Mouse (Mus musculus) lung, embryonic 16.5 days (tissue): ENCODE measurements around the gene Slc15a1. TPM values are rescaled to one million over a fixed set of nuclear protein-coding genes. Genes with fewer than 3 reads are reported as not detected.
"Not testable (repeated sequence)": the region's sequence is repeated elsewhere in the genome, so short reads cannot be mapped to it uniquely, and the experiment has no call there.

Experiments
- ATAC-seq: fragments of 200-750 bp; cut with Nextera tagmentation; 2 replicates; pipeline ENCODE4 v1.8.0; 2017; ENCODE audit warnings: low read depth, mild to moderate bottlenecking, moderate library complexity
- H3K27ac ChIP-seq: fragments of 300-500 bp; sonication (generic); 2 replicates; pipeline ENCODE4 v1.5.1; 2014; ENCODE audit warnings: mild to moderate bottlenecking, control low read depth, low read length
- H3K27me3 ChIP-seq: fragments of 300-500 bp; sonication (generic); 2 replicates; pipeline ENCODE4 v1.6.1; 2014; ENCODE audit warnings: low read depth, low read length, mixed read lengths; ENCODE audit not compliant: control insufficient read depth, insufficient read depth
- H3K36me3 ChIP-seq: fragments of 300-500 bp; sonication (generic); 2 replicates; pipeline ENCODE4 v1.6.1; 2014; ENCODE audit warnings: low read length; ENCODE audit not compliant: control insufficient read depth, insufficient read depth
- H3K4me1 ChIP-seq: fragments of 300-500 bp; sonication (generic); replicated peaks from 2 replicates; pipeline ENCODE4 v1.6.1; 2014; ENCODE audit warnings: low read length, mixed read lengths; ENCODE audit not compliant: control insufficient read depth, insufficient read depth
- H3K4me2 ChIP-seq: fragments of 300-500 bp; sonication (generic); 2 replicates; pipeline ENCODE4 v1.6.1; 2014; ENCODE audit warnings: low read depth, low read length, control low read depth
- H3K4me3 ChIP-seq: fragments of 300-500 bp; sonication (generic); 2 replicates; pipeline ENCODE4 v1.5.1; 2014; ENCODE audit warnings: mild to moderate bottlenecking, low read length, control low read depth
- H3K9ac ChIP-seq: fragments of 300-500 bp; sonication (generic); 2 replicates; pipeline ENCODE4 v1.6.1; 2014; ENCODE audit warnings: low read length, control low read depth
- H3K9me3 ChIP-seq: fragments of 300-500 bp; sonication (generic); 2 replicates; pipeline ENCODE4 v1.6.1; 2016; ENCODE audit warnings: low read length; ENCODE audit not compliant: control insufficient read depth
- WGBS: fragments of 180-500 bp; shearing (Covaris S2); extraction: QIAGEN DNeasy Blood & Tissue Kit; methylation state at CpG from one replicate; pipeline ENCODE4 v1.1.7; 2014; 5-methylcytosine and 5-hydroxymethylcytosine counted together
- polyA plus RNA-seq: library from polyadenylated mRNA; unstranded; fragments of >200 nt; fragmentation: Nextera tagmentation; extraction: Ambion mirVana; gene quantifications from 2 replicates; pipeline ENCODE4 v1.2.1, GENCODE M21; 2015

The Slc15a1 gene
- polyA plus RNA-seq, 1 experiment from 2014 or later: 1.2 TPM

GRCm38 (mm10) chr14:121414635-121415241 is 90.3 kb downstream of the Slc15a1 start:
- WGBS: 46% methylated on average over 6 of the region's 6 CpGs
- Histone ChIP-seq H3K4me3 (no peak overlapping the region), H3K4me2 (no peak overlapping the region), H3K4me1 (peaks cover 3% of the 10 kb centered on the region; the same call in 1 of the 2 replicates), H3K27ac (no peak overlapping the region), H3K36me3 (no peaks in the 10 kb centered on the region), H3K9me3 (no peaks in the 10 kb centered on the region), H3K9ac (no peak overlapping the region), H3K27me3 (no peaks in the 10 kb centered on the region)
- ATAC-seq: peak; percentile 92

- not testable (repeated sequence) for H3K9ac ChIP-seq, H3K4me1 ChIP-seq, H3K27ac ChIP-seq, ATAC-seq, H3K4me3 ChIP-seq, H3K27me3 ChIP-seq, H3K4me2 ChIP-seq, H3K9me3 ChIP-seq, H3K36me3 ChIP-seq
- WGBS: 100% methylated on average over 1 of the region's 1 CpGs
Measured at GRCm38 (mm10) chr14:121413726-121414125, 91.3 kb downstream of the Slc15a1 start.

Other genes with a start within 250 kb of the Slc15a1 start
- gene Stk24, start 125.2 kb downstream of the Slc15a1 start, polyA plus RNA-seq: 33.8 and 35.9 TPM in 2 replicates